11 mouse cellular contexts compared by ENCODE assay signal in genomic region chr19:21781787-21782432, GRCm38 (mm10). TPM values are rescaled to one million over a fixed set of nuclear protein-coding genes. Genes with fewer than 3 reads are reported as not detected.
DNase-seq lines count a peak whose midpoint lies in the region; ATAC-seq lines count a peak whose summit lies in the region.
"Had no signal": no experiment of that assay in that cellular context is flagged by ENCODE, and none has a peak within 500 bp of the region (broad histone marks: within the 10 kb centered on the region; RNA-seq: fewer than 3 reads in every experiment).

No protein-coding gene starts in this region.

- H3K9ac ChIP-seq in kidney, embryonic 15.5 days, result no peak overlapping the region
- H3K9ac ChIP-seq in embryonic facial prominence, embryonic 13.5 days, result no peak overlapping the region
- peak overlapping the region; percentile 29 for H3K9ac ChIP-seq in midbrain, embryonic 12.5 days (replicated peaks)

- no peaks in the 10 kb centered on the region for H3K27me3 ChIP-seq in kidney, embryonic 15.5 days
- no peaks in the 10 kb centered on the region for H3K27me3 ChIP-seq in embryonic facial prominence, embryonic 13.5 days
- H3K27me3 ChIP-seq in hindbrain, embryonic 10.5 days (ENCODE audit: insufficient read depth, poor library complexity, severe bottlenecking), result no peaks in the 10 kb centered on the region
- no peaks in the 10 kb centered on the region for H3K27me3 ChIP-seq in midbrain, embryonic 12.5 days

- H3K4me1 ChIP-seq in kidney, embryonic 15.5 days, result peaks cover 70% of the 10 kb centered on the region
- peaks cover 63% of the 10 kb centered on the region for H3K4me1 ChIP-seq in embryonic facial prominence, embryonic 13.5 days
- peaks cover 87% of the 10 kb centered on the region for H3K4me1 ChIP-seq in hindbrain, embryonic 10.5 days (replicated peaks)
- H3K4me1 ChIP-seq in midbrain, embryonic 12.5 days, result peaks cover 78% of the 10 kb centered on the region

- DNase-seq in kidney, adult 18-20 months, result no peak
- no peak for DNase-seq in hindbrain, embryonic 10.5 days (ENCODE audit: low spot score)
- no peak for DNase-seq in frontal cortex, postnatal 36 days (ENCODE audit: low spot score in 2 of 2)
- no peak for DNase-seq in left cerebral cortex, adult 9 months (ENCODE audit: low spot score in 2 of 2)
- no peak for DNase-seq in urinary bladder, postnatal 36 days (ENCODE audit: low spot score in 2 of 2)
- DNase-seq: kidney, postnatal 14 days; lung, postnatal 36 days had no signal

- ATAC-seq in kidney, embryonic 15.5 days (replicated peaks; ENCODE audit: low FRiP score), result no peak
- ATAC-seq in embryonic facial prominence, embryonic 13.5 days (ENCODE audit: insufficient number of reproducible peaks, insufficient read depth, low FRiP score, low TSS enrichment, low read depth), result no peak
- ATAC-seq in midbrain, embryonic 12.5 days (ENCODE audit: low FRiP score, low read depth), result no peak

- peak overlapping the region; percentile 67 for H3K4me2 ChIP-seq in kidney, embryonic 15.5 days
- peak overlapping the region; percentile 72 for H3K4me2 ChIP-seq in embryonic facial prominence, embryonic 13.5 days
- peak overlapping the region; percentile 89 for H3K4me2 ChIP-seq in midbrain, embryonic 12.5 days (replicated peaks)

- 0 out of 2 replicates have a peak overlapping the region, but pooled peaks have one; percentile 91 for H3K4me3 ChIP-seq in kidney, embryonic 15.5 days (replicated peaks)
- peak overlapping the region; percentile 90; the same call in 1 of the 2 replicates for H3K4me3 ChIP-seq in embryonic facial prominence, embryonic 13.5 days
- H3K4me3 ChIP-seq in hindbrain, embryonic 10.5 days, result peak overlapping the region; percentile 87
- H3K4me3 ChIP-seq in midbrain, embryonic 12.5 days, result peak overlapping the region; percentile 93

- H3K9me3 ChIP-seq in kidney, embryonic 15.5 days (replicated peaks), result no peaks in the 10 kb centered on the region
- no peaks in the 10 kb centered on the region for H3K9me3 ChIP-seq in embryonic facial prominence, embryonic 13.5 days
- no peaks in the 10 kb centered on the region for H3K9me3 ChIP-seq in hindbrain, embryonic 10.5 days
- no peaks in the 10 kb centered on the region for H3K9me3 ChIP-seq in midbrain, embryonic 12.5 days
- H3K9me3 ChIP-seq: G1E had no signal

- H3K27ac ChIP-seq in kidney, embryonic 15.5 days, result peak overlapping the region; percentile 46
- no peak overlapping the region for H3K27ac ChIP-seq in embryonic facial prominence, embryonic 13.5 days
- H3K27ac ChIP-seq in hindbrain, embryonic 10.5 days, result peak overlapping the region; percentile 97
- H3K27ac ChIP-seq in midbrain, embryonic 12.5 days (replicated peaks), result peak overlapping the region; percentile 95

- 20% methylated on average over 12 of the region's 12 CpGs for WGBS in kidney, embryonic 15.5 days
- 26% methylated on average over 12 of the region's 12 CpGs for WGBS in embryonic facial prominence, embryonic 13.5 days
- 41% methylated on average over 12 of the region's 12 CpGs for WGBS in hindbrain, embryonic 10.5 days
- 49% methylated on average over 12 of the region's 12 CpGs for WGBS in midbrain, embryonic 12.5 days

- no peaks in the 10 kb centered on the region for H3K36me3 ChIP-seq in kidney, embryonic 15.5 days
- no peaks in the 10 kb centered on the region for H3K36me3 ChIP-seq in embryonic facial prominence, embryonic 13.5 days
- peaks cover 5% of the 10 kb centered on the region; the same call in 1 of the 2 replicates for H3K36me3 ChIP-seq in hindbrain, embryonic 10.5 days
- no peaks in the 10 kb centered on the region for H3K36me3 ChIP-seq in midbrain, embryonic 12.5 days

RNA-seq across cellular contexts. Expression of gene Cemip2, which starts 3.8 kb away (rescaled TPM):
- polyA plus RNA-seq in kidney, embryonic 15.5 days (2015; fragmentation: Nextera tagmentation; extraction: Ambion mirVana), result 23.8 and 24.5 TPM in 2 replicates
- polyA plus RNA-seq in embryonic facial prominence, embryonic 13.5 days (2015; fragmentation: Nextera tagmentation; extraction: Ambion mirVana), result 33.4 and 34.4 TPM in 2 replicates
- polyA plus RNA-seq in hindbrain, embryonic 10.5 days (2016; fragmentation: Nextera tagmentation; extraction: Ambion mirVana), result 86.4 and 93.6 TPM in 2 replicates
- polyA plus RNA-seq in midbrain, embryonic 12.5 days (2016; fragmentation: Nextera tagmentation; extraction: Ambion mirVana), result 105 and 113 TPM in 2 replicates
